Mouse (Mus musculus) neural tube, embryonic 15.5 days (tissue): ENCODE measurements around the gene Ssr1. TPM values are rescaled to one million over a fixed set of nuclear protein-coding genes. Genes with fewer than 3 reads are reported as not detected.

Experiments used
- ATAC-seq: fragments of 200-750 bp; cut with Nextera tagmentation; 2 replicates; pipeline ENCODE4 v1.8.0; 2017; ENCODE audit warnings: mild to moderate bottlenecking, moderate TSS enrichment, moderate library complexity; ENCODE audit not compliant: low FRiP score
- H3K27ac ChIP-seq: fragments of 300-500 bp; sonication (generic); replicated peaks from 2 replicates; pipeline ENCODE4 v1.5.1; 2015; ENCODE audit warnings: mild to moderate bottlenecking, inconsistent platforms
- H3K27me3 ChIP-seq: fragments of 300-500 bp; sonication (generic); replicated peaks from 2 replicates; pipeline ENCODE4 v1.6.1; 2015; ENCODE audit warnings: inconsistent platforms
- H3K36me3 ChIP-seq: fragments of 300-500 bp; sonication (generic); 2 replicates; pipeline ENCODE4 v1.6.1; 2015; ENCODE audit warnings: inconsistent platforms
- H3K4me1 ChIP-seq: fragments of 300-500 bp; sonication (generic); 2 replicates; pipeline ENCODE4 v1.6.1; 2015; ENCODE audit warnings: inconsistent platforms
- H3K4me2 ChIP-seq: fragments of 300-500 bp; sonication (generic); 2 replicates; pipeline ENCODE4 v1.6.1; 2015; ENCODE audit warnings: inconsistent platforms, mild to moderate bottlenecking, moderate library complexity
- H3K4me3 ChIP-seq: fragments of 300-500 bp; sonication (generic); replicated peaks from 2 replicates; pipeline ENCODE4 v1.5.1; 2015; ENCODE audit warnings: mild to moderate bottlenecking, inconsistent platforms
- H3K9ac ChIP-seq: fragments of 300-500 bp; sonication (generic); replicated peaks from 2 replicates; pipeline ENCODE4 v1.6.1; 2015; ENCODE audit warnings: mild to moderate bottlenecking, inconsistent platforms
- H3K9me3 ChIP-seq: fragments of 300-500 bp; sonication (generic); replicated peaks from 2 replicates; pipeline ENCODE4 v1.6.1; 2016; ENCODE audit warnings: inconsistent platforms
- WGBS: fragments of 180-500 bp; shearing (Covaris S2); methylation state at CpG from one replicate; pipeline ENCODE4 v1.1.7; 2015; ENCODE audit warnings: mixed read lengths; 5-methylcytosine and 5-hydroxymethylcytosine counted together
- polyA plus RNA-seq: library from polyadenylated mRNA; unstranded; fragments of >200 nt; fragmentation: Nextera tagmentation; extraction: Ambion mirVana; gene quantifications from 2 replicates; pipeline ENCODE4 v1.2.1, GENCODE M21; 2015

Gene Ssr1
- polyA plus RNA-seq, 1 experiment from 2014 or later = 64.5 TPM

GRCm38 (mm10) chr13:37926394-37926793 lies 67.6 kb downstream of the Ssr1 start:
- Histone ChIP-seq H3K4me2 (no peak overlapping the region), H3K27ac (no peak overlapping the region), H3K9me3 (no peaks in the 10 kb centered on the region), H3K4me1 (no peaks in the 10 kb centered on the region), H3K9ac (no peak overlapping the region), H3K4me3 (no peak overlapping the region), H3K36me3 (no peaks in the 10 kb centered on the region), H3K27me3 (no peaks in the 10 kb centered on the region)
- WGBS = 94% methylated on average over 3 of the region's 3 CpGs
- ATAC-seq = no peak

GRCm38 (mm10) chr13:37924461-37924948 lies 69.5 kb downstream of the Ssr1 start:
- Histone ChIP-seq H3K9ac (no peak overlapping the region), H3K4me1 (no peaks in the 10 kb centered on the region; the same call in 1 of the 2 replicates), H3K27ac (no peak overlapping the region), H3K36me3 (no peaks in the 10 kb centered on the region), H3K4me2 (no peak overlapping the region), H3K4me3 (no peak overlapping the region), H3K27me3 (no peaks in the 10 kb centered on the region), H3K9me3 (no peaks in the 10 kb centered on the region)
- no peak for ATAC-seq
- WGBS = 90% methylated on average over 4 of the region's 4 CpGs

GRCm38 (mm10) chr13:37923643-37924460 lies 70.2 kb downstream of the Ssr1 start:
- 86% methylated on average over 10 of the region's 10 CpGs for WGBS
- no peak overlapping the region for H3K4me3 ChIP-seq
- no peak overlapping the region for H3K4me2 ChIP-seq
- no peak for ATAC-seq
- H3K9me3 ChIP-seq = no peaks in the 10 kb centered on the region
- no peaks in the 10 kb centered on the region for H3K27me3 ChIP-seq
- no peak overlapping the region for H3K9ac ChIP-seq
- no peak overlapping the region for H3K27ac ChIP-seq
- H3K4me1 ChIP-seq = no peaks in the 10 kb centered on the region; the same call in 1 of the 2 replicates
- H3K36me3 ChIP-seq = no peaks in the 10 kb centered on the region

GRCm38 (mm10) chr13:37923091-37923490 lies 70.9 kb downstream of the Ssr1 start:
- Histone ChIP-seq H3K4me2 (no peak overlapping the region), H3K36me3 (no peaks in the 10 kb centered on the region), H3K27ac (no peak overlapping the region), H3K4me1 (no peaks in the 10 kb centered on the region; the same call in 1 of the 2 replicates), H3K4me3 (no peak overlapping the region), H3K9me3 (no peaks in the 10 kb centered on the region), H3K9ac (no peak overlapping the region), H3K27me3 (no peaks in the 10 kb centered on the region)
- no peak for ATAC-seq
- WGBS = 88% methylated on average over 4 of the region's 4 CpGs

GRCm38 (mm10) chr13:37920727-37921126 lies 73.3 kb downstream of the Ssr1 start:
- H3K4me3 ChIP-seq = no peak overlapping the region
- H3K4me1 ChIP-seq = no peaks in the 10 kb centered on the region; the same call in 1 of the 2 replicates
- H3K27ac ChIP-seq = no peak overlapping the region
- H3K36me3 ChIP-seq = peaks cover 2% of the 10 kb centered on the region; the same call in 1 of the 2 replicates
- H3K4me2 ChIP-seq = no peak overlapping the region
- no peaks in the 10 kb centered on the region for H3K9me3 ChIP-seq
- ATAC-seq = no peak
- no peak overlapping the region for H3K9ac ChIP-seq
- no peaks in the 10 kb centered on the region for H3K27me3 ChIP-seq
- 36% methylated on average over 2 of the region's 2 CpGs for WGBS

GRCm38 (mm10) chr13:37919711-37920277 lies 74.2 kb downstream of the Ssr1 start:
- Histone ChIP-seq H3K9ac (no peak overlapping the region), H3K4me2 (no peak overlapping the region), H3K27me3 (no peaks in the 10 kb centered on the region), H3K9me3 (no peaks in the 10 kb centered on the region), H3K27ac (no peak overlapping the region), H3K36me3 (peaks cover 2% of the 10 kb centered on the region; the same call in 1 of the 2 replicates), H3K4me3 (no peak overlapping the region), H3K4me1 (no peaks in the 10 kb centered on the region; the same call in 1 of the 2 replicates)
- no peak for ATAC-seq
- WGBS = 83% methylated on average over 3 of the region's 3 CpGs

- no peaks in the 10 kb centered on the region for H3K27me3 ChIP-seq
- no peak overlapping the region for H3K4me2 ChIP-seq
- no peak overlapping the region for H3K4me3 ChIP-seq
- no peak overlapping the region for H3K27ac ChIP-seq
- WGBS = 86% methylated on average over 15 of the region's 15 CpGs
- H3K4me1 ChIP-seq = no peaks in the 10 kb centered on the region; the same call in 1 of the 2 replicates
- no peaks in the 10 kb centered on the region for H3K9me3 ChIP-seq
- H3K36me3 ChIP-seq = peaks cover 2% of the 10 kb centered on the region; the same call in 1 of the 2 replicates
- H3K9ac ChIP-seq = no peak overlapping the region
- no peak for ATAC-seq
Measured at GRCm38 (mm10) chr13:37918336-37919261, 75.4 kb downstream of the Ssr1 start.

Other genes with a start within 250 kb of the Ssr1 start
- 3.0 and 3.8 TPM in 2 replicates for gene Rreb1, start 215.8 kb downstream of the Ssr1 start, polyA plus RNA-seq
- 51.7 and 54.4 TPM in 2 replicates for gene Riok1, start 42.8 kb upstream of the Ssr1 start, polyA plus RNA-seq
- gene Cage1, start 42.9 kb upstream of the Ssr1 start, polyA plus RNA-seq = 2.0 and 2.6 TPM in 2 replicates
- 0.23 and 5.3 TPM in 2 replicates for gene Dsp, start 157.1 kb upstream of the Ssr1 start, polyA plus RNA-seq
- 26.6 and 31.0 TPM in 2 replicates for gene Snrnp48, start 210.7 kb upstream of the Ssr1 start, polyA plus RNA-seq